Mouse (Mus musculus): ENCODE measurements around the gene Col13a1. TPM values are rescaled to one million over a fixed set of nuclear protein-coding genes. Genes with fewer than 3 reads are reported as not detected.

The Col13a1 gene
- total RNA-seq (2012; rRNA removed) (not detected in 2 replicates), total RNA-seq (2014; rRNA removed) (not detected in 2 replicates), polyA plus RNA-seq (2012; ENCODE audit: insufficient read length, low read depth) (not detected in 2 replicates)

DNA sequence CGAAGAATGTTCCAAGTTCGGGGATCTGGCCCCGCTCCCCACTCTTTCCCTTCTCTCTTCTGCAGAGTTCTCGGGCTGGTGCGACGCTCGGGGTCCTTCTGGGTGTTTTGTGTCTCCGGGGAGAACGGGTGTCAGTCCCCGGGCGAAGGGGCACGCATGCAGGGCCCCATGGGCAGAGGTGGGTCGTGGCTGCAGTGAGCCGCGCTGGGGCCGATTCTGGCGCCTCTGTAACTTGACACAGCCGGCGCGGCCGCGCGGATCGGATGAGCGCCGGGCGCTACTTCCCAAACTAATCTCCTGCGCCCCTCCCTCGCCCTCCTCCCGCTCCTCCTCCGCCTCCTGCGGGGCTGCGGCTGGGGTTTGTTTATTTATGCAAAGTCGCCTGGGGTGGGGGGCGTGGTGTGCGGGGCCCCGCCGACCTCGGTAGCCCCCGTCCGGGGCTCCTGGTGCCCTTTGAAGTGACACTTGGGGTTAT lies at the start of gene Col13a1:
Gene Col13a1, minus strand, starts transcription at position 243 of the 475 bp plus-strand sequence.
- no peak within 1 kb of the TSS for H3K9ac ChIP-seq (ENCODE audit: insufficient read depth, low read depth)
- no peak for TF ChIP-seq SMC3 (IDR thresholded peaks at IDR 0.05; ENCODE audit: low read depth, low read length)
- in situ Hi-C loops (cut with MboI; ENCODE audit: low pct_ligation_motif_present, low pct_unique_long_range_greater_than_20kb, low sequenced_read_pairs) = no loop called here
- H3K79me2 ChIP-seq (replicated peaks; ENCODE audit: control insufficient read depth, extremely low read depth, insufficient read depth, poor library complexity, severe bottlenecking) = no peaks in the 10 kb centered on the region
- peaks cover 69% of the 10 kb centered on the region for H3K27me3 ChIP-seq (replicated peaks)
- H3K36me3 ChIP-seq (replicated peaks in 1 of 2; ENCODE audit: control insufficient read depth in 1 of 2, insufficient read depth in 1 of 2, low read length in 1 of 2) = no peaks in the 10 kb centered on the region
- no peak for DNase-seq (ENCODE audit: extremely low read depth)
- dilution Hi-C loops (cut with MboI; ENCODE audit: extremely low pct_ligation_motif_present, extremely low pct_unique_long_range_greater_than_20kb, low sequenced_read_pairs) = no loop called here
- no peak within 1 kb of the TSS for H3K4me3 ChIP-seq (replicated peaks in 1 of 3; ENCODE audit: low read depth in 2 of 3, low read length in 2 of 3, poor library complexity in 1 of 3)
- H3K4me2 ChIP-seq (ENCODE audit: insufficient read depth, low read depth, poor library complexity, severe bottlenecking) = no peak within 1 kb of the TSS
- peaks cover 12% of the 10 kb centered on the region for H3K9me3 ChIP-seq (replicated peaks; ENCODE audit: low read length)
- no peaks in the 10 kb centered on the region; a peak in 1 of 4 replicates for H3K4me1 ChIP-seq (ENCODE audit: control insufficient read depth in 1 of 2, insufficient read depth in 2 of 2)
- no peak within 1 kb of the TSS for H3K27ac ChIP-seq (ENCODE audit: insufficient read depth, low read depth)

DNA sequence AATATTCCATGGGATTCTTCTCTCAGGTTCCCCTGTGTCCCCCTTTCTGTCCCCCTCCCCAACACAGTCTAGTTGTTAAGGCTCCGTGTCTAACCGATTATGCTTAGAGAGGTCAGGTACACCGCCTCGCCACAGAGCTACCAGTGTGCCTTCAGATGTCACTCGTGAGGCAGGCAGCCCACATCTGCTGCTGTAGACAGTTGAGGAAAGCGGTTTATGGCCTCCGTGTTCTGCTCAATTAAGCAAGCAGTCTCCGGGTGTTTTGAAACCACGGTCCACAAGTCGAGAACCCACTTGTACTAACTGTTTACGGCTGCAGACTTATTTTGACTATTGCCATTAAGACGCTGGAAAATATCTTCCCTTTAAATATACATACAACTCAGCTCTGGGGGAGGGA lies 48.8 kb upstream of the Col13a1 start:
- DNase-seq (ENCODE audit: extremely low read depth) = no peak
- in situ Hi-C loops (cut with MboI; ENCODE audit: low pct_ligation_motif_present, low pct_unique_long_range_greater_than_20kb, low sequenced_read_pairs) = no loop called here
- dilution Hi-C loops (cut with MboI; ENCODE audit: extremely low pct_ligation_motif_present, extremely low pct_unique_long_range_greater_than_20kb, low sequenced_read_pairs) = no loop called here
- Histone ChIP-seq H3K4me3 (replicated peaks in 1 of 3; ENCODE audit: low read depth in 2 of 3, low read length in 2 of 3, poor library complexity in 1 of 3) (no peak overlapping the region), H3K4me2 (ENCODE audit: insufficient read depth, low read depth, poor library complexity, severe bottlenecking) (no peak overlapping the region), H3K27ac (ENCODE audit: insufficient read depth, low read depth) (no peak overlapping the region), H3K27me3 (replicated peaks) (peaks cover 75% of the 10 kb centered on the region), H3K9me3 (replicated peaks; ENCODE audit: low read length) (peaks cover 15% of the 10 kb centered on the region), H3K4me1 (ENCODE audit: control insufficient read depth in 1 of 2, insufficient read depth in 2 of 2) (no peaks in the 10 kb centered on the region), H3K79me2 (replicated peaks; ENCODE audit: control insufficient read depth, extremely low read depth, insufficient read depth, poor library complexity, severe bottlenecking) (no peaks in the 10 kb centered on the region), H3K9ac (ENCODE audit: insufficient read depth, low read depth) (no peak overlapping the region), H3K36me3 (replicated peaks in 1 of 2; ENCODE audit: control insufficient read depth in 1 of 2, insufficient read depth in 1 of 2, low read length in 1 of 2) (no peaks in the 10 kb centered on the region)
- TF ChIP-seq MAZ (IDR thresholded peaks at IDR 0.05; ENCODE audit: low read depth, low read length) (no peak), POLR2AphosphoS2 (IDR thresholded peaks at IDR 0.05; ENCODE audit: low read depth, low read length) (no peak), CHD1 (IDR thresholded peaks at IDR 0.05; ENCODE audit: low read depth, low read length) (no peak), HCFC1 (IDR thresholded peaks at IDR 0.05; ENCODE audit: low read depth, low read length) (no peak), USF1 (IDR thresholded peaks at IDR 0.05; ENCODE audit: low read depth, low read length) (no peak), RCOR1 (conservative IDR thresholded peaks at IDR 0.05; ENCODE audit: low read depth, low read length) (no peak), SMC3 (IDR thresholded peaks at IDR 0.05; ENCODE audit: low read depth, low read length) (no peak), KAT2A (IDR thresholded peaks at IDR 0.05; ENCODE audit: insufficient replicate concordance, low read length) (no peak), ELF1 (IDR thresholded peaks at IDR 0.05; ENCODE audit: low read depth, low read length) (no peak), IRF4 (IDR thresholded peaks at IDR 0.05; ENCODE audit: low read depth, low read length) (no peak), JUN (IDR thresholded peaks at IDR 0.05; ENCODE audit: insufficient read depth, low read depth, low read length) (no peak), TBP (conservative IDR thresholded peaks at IDR 0.05; ENCODE audit: low read depth, low read length) (no peak), MAX (IDR thresholded peaks at IDR 0.05; ENCODE audit: low read length) (no peak), UBTF (IDR thresholded peaks at IDR 0.05; ENCODE audit: low read depth, low read length) (no peak)
